Mouse (Mus musculus): Measurements from ENCODE around the gene Pdia4. TPM values are rescaled to one million over a fixed set of nuclear protein-coding genes. Genes with fewer than 3 reads are reported as not detected.
"Not testable (repeated sequence)": the region's sequence is repeated elsewhere in the genome, so short reads cannot be mapped to it uniquely, and the experiment has no call there.

Pdia4 gene
- polyA plus RNA-seq, 1 experiment, result 78.9 TPM

GRCm38 (mm10) chr6:47787941-47788736, 25.1 kb downstream of the Pdia4 start:
- TF ChIP-seq CEBPB (IDR thresholded peaks at IDR 0.05; ENCODE audit: low read depth) (peak; percentile 7), MAX (IDR thresholded peaks at IDR 0.05) (peak; percentile 73), USF1 (IDR thresholded peaks at IDR 0.05; ENCODE audit: low read depth) (no peak), MYOG (IDR thresholded peaks at IDR 0.05; ENCODE audit: control insufficient read depth, extremely low read depth, insufficient read length) (no peak)
- Histone ChIP-seq H3K36me3 (ENCODE audit: control insufficient read depth, insufficient read depth) (no peaks in the 10 kb centered on the region), H3K27me3 (ENCODE audit: control insufficient read depth, insufficient read depth, insufficient read length) (no peaks in the 10 kb centered on the region)

GRCm38 (mm10) chr6:47784707-47785412, 28.4 kb downstream of the Pdia4 start:
- no peak overlapping the region for H3K4me3 ChIP-seq (ENCODE audit: insufficient read depth, poor library complexity, severe bottlenecking)
- H3K27me3 ChIP-seq (ENCODE audit: control insufficient read depth, insufficient read depth, insufficient read length), result no peaks in the 10 kb centered on the region
- no peak overlapping the region for H3ac ChIP-seq (ENCODE audit: control insufficient read depth, insufficient read length, low read depth)
- TF ChIP-seq MAX (IDR thresholded peaks at IDR 0.05), result no peak
- no peak for TF ChIP-seq CTCF (IDR thresholded peaks at IDR 0.05; ENCODE audit: control insufficient read depth, insufficient read depth, insufficient read length)
- TF ChIP-seq MYOD1 (IDR thresholded peaks at IDR 0.05; ENCODE audit: control insufficient read depth, insufficient read length, low read depth), result no peak
- TF ChIP-seq FOSL1 (IDR thresholded peaks at IDR 0.05; ENCODE audit: insufficient read depth, low read length, poor library complexity, severe bottlenecking), result no peak
- TF ChIP-seq CEBPB (IDR thresholded peaks at IDR 0.05; ENCODE audit: low read depth), result no peak
- no peak for TF ChIP-seq USF1 (IDR thresholded peaks at IDR 0.05; ENCODE audit: low read depth)
- TF ChIP-seq MYOG (IDR thresholded peaks at IDR 0.05; ENCODE audit: control insufficient read depth, extremely low read depth, insufficient read length), result no peak
- no peaks in the 10 kb centered on the region for H3K36me3 ChIP-seq (ENCODE audit: control insufficient read depth, insufficient read depth)
- no peaks in the 10 kb centered on the region for H3K79me2 ChIP-seq (ENCODE audit: control insufficient read depth, insufficient read depth)
- no peaks in the 10 kb centered on the region for H3K79me3 ChIP-seq (ENCODE audit: low read depth)

More at GRCm38 (mm10) chr6:47787941-47788736, 25.1 kb downstream of the Pdia4 start:
- Histone ChIP-seq H3K79me2 (ENCODE audit: control insufficient read depth, insufficient read depth) (no peaks in the 10 kb centered on the region), H3K4me3 (ENCODE audit: insufficient read depth, poor library complexity, severe bottlenecking) (peak overlapping the region; percentile 16), H3ac (ENCODE audit: control insufficient read depth, insufficient read length, low read depth) (peak overlapping the region; percentile 44), H3K79me3 (ENCODE audit: low read depth) (no peaks in the 10 kb centered on the region)

- Histone ChIP-seq H3K36me3 (ENCODE audit: control insufficient read depth, insufficient read depth) (no peaks in the 10 kb centered on the region), H3K27me3 (ENCODE audit: control insufficient read depth, insufficient read depth, insufficient read length) (no peaks in the 10 kb centered on the region), H3ac (ENCODE audit: control insufficient read depth, insufficient read length, low read depth) (peak overlapping the region; percentile 53), H3K4me3 (ENCODE audit: insufficient read depth, poor library complexity, severe bottlenecking) (peak overlapping the region; percentile 37), H3K79me2 (ENCODE audit: control insufficient read depth, insufficient read depth) (no peaks in the 10 kb centered on the region), H3K79me3 (ENCODE audit: low read depth) (no peaks in the 10 kb centered on the region)
- no peak for TF ChIP-seq MYOD1 (IDR thresholded peaks at IDR 0.05; ENCODE audit: control insufficient read depth, insufficient read length, low read depth)
- TF ChIP-seq MAX (IDR thresholded peaks at IDR 0.05), result peak; percentile 11
- TF ChIP-seq MYOG (IDR thresholded peaks at IDR 0.05; ENCODE audit: control insufficient read depth, extremely low read depth, insufficient read length), result no peak
- no peak for TF ChIP-seq FOSL1 (IDR thresholded peaks at IDR 0.05; ENCODE audit: insufficient read depth, low read length, poor library complexity, severe bottlenecking)
These were observed 31.9 kb downstream of the Pdia4 start for GRCm38 (mm10) chr6:47781091-47781968.

GRCm38 (mm10) chr6:47780576-47781013, 32.6 kb downstream of the Pdia4 start:
- no peaks in the 10 kb centered on the region for H3K79me3 ChIP-seq (ENCODE audit: low read depth)
- H3K36me3 ChIP-seq (ENCODE audit: control insufficient read depth, insufficient read depth), result no peaks in the 10 kb centered on the region
- H3ac ChIP-seq (ENCODE audit: control insufficient read depth, insufficient read length, low read depth), result no peak overlapping the region
- TF ChIP-seq MYOD1 (IDR thresholded peaks at IDR 0.05; ENCODE audit: control insufficient read depth, insufficient read length, low read depth) (no peak), CTCF (IDR thresholded peaks at IDR 0.05; ENCODE audit: control insufficient read depth, insufficient read depth, insufficient read length) (no peak), CEBPB (IDR thresholded peaks at IDR 0.05; ENCODE audit: low read depth) (no peak), MYOG (IDR thresholded peaks at IDR 0.05; ENCODE audit: control insufficient read depth, extremely low read depth, insufficient read length) (no peak), FOSL1 (IDR thresholded peaks at IDR 0.05; ENCODE audit: insufficient read depth, low read length, poor library complexity, severe bottlenecking) (no peak), USF1 (IDR thresholded peaks at IDR 0.05; ENCODE audit: low read depth) (no peak), MAX (IDR thresholded peaks at IDR 0.05) (no peak)
- H3K4me3 ChIP-seq (ENCODE audit: insufficient read depth, poor library complexity, severe bottlenecking), result peak overlapping the region; percentile 37
- H3K27me3 ChIP-seq (ENCODE audit: control insufficient read depth, insufficient read depth, insufficient read length), result no peaks in the 10 kb centered on the region
- no peaks in the 10 kb centered on the region for H3K79me2 ChIP-seq (ENCODE audit: control insufficient read depth, insufficient read depth)

GRCm38 (mm10) chr6:47771760-47772159, 41.5 kb downstream of the Pdia4 start:
- not testable (repeated sequence) for H3K4me3 ChIP-seq (ENCODE audit: insufficient read depth, poor library complexity, severe bottlenecking); H3K27me3 ChIP-seq (ENCODE audit: control insufficient read depth, insufficient read depth, insufficient read length); H3K36me3 ChIP-seq (ENCODE audit: control insufficient read depth, insufficient read depth); H3K79me2 ChIP-seq (ENCODE audit: control insufficient read depth, insufficient read depth); H3ac ChIP-seq (ENCODE audit: control insufficient read depth, insufficient read length, low read depth); H3K79me3 ChIP-seq (ENCODE audit: low read depth)

- not testable (repeated sequence) for H3K4me3 ChIP-seq (ENCODE audit: insufficient read depth, poor library complexity, severe bottlenecking); H3K79me3 ChIP-seq (ENCODE audit: low read depth); H3ac ChIP-seq (ENCODE audit: control insufficient read depth, insufficient read length, low read depth); H3K27me3 ChIP-seq (ENCODE audit: control insufficient read depth, insufficient read depth, insufficient read length); H3K36me3 ChIP-seq (ENCODE audit: control insufficient read depth, insufficient read depth); H3K79me2 ChIP-seq (ENCODE audit: control insufficient read depth, insufficient read depth)
These were observed 42.1 kb downstream of the Pdia4 start for GRCm38 (mm10) chr6:47771113-47771512.

- not testable (repeated sequence) for H3K27me3 ChIP-seq (ENCODE audit: control insufficient read depth, insufficient read depth, insufficient read length); H3ac ChIP-seq (ENCODE audit: control insufficient read depth, insufficient read length, low read depth); H3K79me3 ChIP-seq (ENCODE audit: low read depth); H3K79me2 ChIP-seq (ENCODE audit: control insufficient read depth, insufficient read depth); H3K36me3 ChIP-seq (ENCODE audit: control insufficient read depth, insufficient read depth); H3K4me3 ChIP-seq (ENCODE audit: insufficient read depth, poor library complexity, severe bottlenecking)
These were observed 43.4 kb downstream of the Pdia4 start for GRCm38 (mm10) chr6:47769861-47770260.

GRCm38 (mm10) chr6:47768520-47768919, 44.7 kb downstream of the Pdia4 start:
- not testable (repeated sequence) for H3K27me3 ChIP-seq (ENCODE audit: control insufficient read depth, insufficient read depth, insufficient read length); H3K36me3 ChIP-seq (ENCODE audit: control insufficient read depth, insufficient read depth); H3K79me2 ChIP-seq (ENCODE audit: control insufficient read depth, insufficient read depth); H3K79me3 ChIP-seq (ENCODE audit: low read depth); H3ac ChIP-seq (ENCODE audit: control insufficient read depth, insufficient read length, low read depth); H3K4me3 ChIP-seq (ENCODE audit: insufficient read depth, poor library complexity, severe bottlenecking)
